Comparison of ENCODE assay signal across 12 mouse cellular contexts in genomic region chr2:93599731-93600130, GRCm38 (mm10). TPM values are rescaled to one million over a fixed set of nuclear protein-coding genes. Genes with fewer than 3 reads are reported as not detected.
DNase-seq lines count a peak whose midpoint lies in the region; ATAC-seq and TF ChIP-seq lines count a peak whose summit lies in the region.
"Had no signal": no experiment of that assay in that cellular context is flagged by ENCODE, and none has a peak within 500 bp of the region (broad histone marks: within the 10 kb centered on the region; RNA-seq: fewer than 3 reads in every experiment).

No protein-coding gene starts in this region.

- TF ChIP-seq CTCF in kidney, adult 2 months (conservative IDR thresholded peaks at IDR 0.05; ENCODE audit: insufficient read depth, insufficient read length, low read depth, low read length) = no peak
- TF ChIP-seq CTCF in heart, postnatal 0 days (IDR thresholded peaks at IDR 0.05; ENCODE audit: low read depth) = no peak

- peak; percentile 26 for DNase-seq in kidney, adult 2 months
- no peak for DNase-seq in heart, postnatal 0 days (ENCODE audit: low spot score)
- DNase-seq in left cerebral cortex, postnatal 25 days (ENCODE audit: low spot score in 2 of 2) = peak; percentile 11 to 33
- DNase-seq in cerebellum, adult 9-10 months = no peak
- DNase-seq in cerebellum, postnatal 25 days = no peak
- DNase-seq in thymus, adult 18-20 months = no peak

- TF ChIP-seq EP300 in heart, postnatal 0 days (IDR thresholded peaks at IDR 0.05; ENCODE audit: low read depth) = no peak

- H3K36me3 ChIP-seq in kidney, adult 2 months (ENCODE audit: control insufficient read depth, insufficient read depth, low read length) = no peaks in the 10 kb centered on the region
- H3K36me3 ChIP-seq in kidney, embryonic 14.5 days (ENCODE audit: control insufficient read depth, insufficient read depth, low read length) = no peaks in the 10 kb centered on the region
- H3K36me3 ChIP-seq in embryonic facial prominence, embryonic 12.5 days = no peaks in the 10 kb centered on the region
- H3K36me3 ChIP-seq in heart, postnatal 0 days (replicated peaks; ENCODE audit: control insufficient read depth, insufficient read depth, low read length) = no peaks in the 10 kb centered on the region
- H3K36me3 ChIP-seq: lung, embryonic 15.5 days had no signal

- H3K27ac ChIP-seq in kidney, adult 2 months (ENCODE audit: insufficient read depth, low read depth, low read length) = no peak overlapping the region
- no peak overlapping the region for H3K27ac ChIP-seq in kidney, embryonic 14.5 days (ENCODE audit: low read depth, low read length)
- H3K27ac ChIP-seq in embryonic facial prominence, embryonic 12.5 days = peak overlapping the region; percentile 50; the same call in 1 of the 2 replicates
- no peak overlapping the region for H3K27ac ChIP-seq in heart, postnatal 0 days (ENCODE audit: low read depth)
- H3K27ac ChIP-seq: layer of hippocampus, adult 2 months; lung, embryonic 15.5 days had no signal

- no peaks in the 10 kb centered on the region for H3K4me1 ChIP-seq in kidney, adult 2 months (ENCODE audit: control insufficient read depth, insufficient read depth, low read length)
- no peaks in the 10 kb centered on the region for H3K4me1 ChIP-seq in kidney, embryonic 14.5 days (ENCODE audit: control insufficient read depth, insufficient read depth, low read length)
- peaks cover 38% of the 10 kb centered on the region for H3K4me1 ChIP-seq in embryonic facial prominence, embryonic 12.5 days
- H3K4me1 ChIP-seq in heart, postnatal 0 days (ENCODE audit: control insufficient read depth, insufficient read depth) = no peaks in the 10 kb centered on the region
- H3K4me1 ChIP-seq: lung, embryonic 15.5 days had no signal

- H3K4me3 ChIP-seq in kidney, adult 2 months (ENCODE audit: insufficient read depth, low read depth, low read length) = no peak overlapping the region
- H3K4me3 ChIP-seq in kidney, embryonic 14.5 days (ENCODE audit: low read length) = no peak overlapping the region
- H3K4me3 ChIP-seq in embryonic facial prominence, embryonic 12.5 days = no peak overlapping the region
- H3K4me3 ChIP-seq in heart, postnatal 0 days (ENCODE audit: low read depth, low read length) = no peak overlapping the region
- H3K4me3 ChIP-seq: layer of hippocampus, adult 2 months; lung, embryonic 15.5 days had no signal

- 30% methylated on average over 9 of the region's 9 CpGs for WGBS in kidney, adult 2 months
- 39% methylated on average over 9 of the region's 9 CpGs for WGBS in kidney, embryonic 14.5 days
- WGBS in embryonic facial prominence, embryonic 12.5 days = 28% methylated on average over 9 of the region's 9 CpGs
- WGBS in heart, postnatal 0 days = 34% methylated on average over 9 of the region's 9 CpGs

- H3K9ac ChIP-seq in kidney, embryonic 14.5 days (ENCODE audit: low read depth, low read length) = no peak overlapping the region; the same call in 1 of the 2 replicates
- no peak overlapping the region for H3K9ac ChIP-seq in embryonic facial prominence, embryonic 12.5 days
- no peak overlapping the region for H3K9ac ChIP-seq in heart, postnatal 0 days (replicated peaks; ENCODE audit: low read depth, low read length)
- H3K9ac ChIP-seq: lung, embryonic 15.5 days had no signal

- no peak overlapping the region for H3K4me2 ChIP-seq in kidney, embryonic 14.5 days (replicated peaks; ENCODE audit: low read depth, low read length)
- H3K4me2 ChIP-seq in embryonic facial prominence, embryonic 12.5 days (replicated peaks) = no peak overlapping the region
- H3K4me2 ChIP-seq in heart, postnatal 0 days (ENCODE audit: low read depth, low read length) = no peak overlapping the region
- H3K4me2 ChIP-seq: lung, embryonic 15.5 days had no signal

- H3K27me3 ChIP-seq in kidney, adult 2 months (replicated peaks; ENCODE audit: control insufficient read depth, insufficient read depth, low read length) = no peaks in the 10 kb centered on the region
- H3K27me3 ChIP-seq in kidney, embryonic 14.5 days (ENCODE audit: control insufficient read depth, insufficient read depth, low read length) = no peaks in the 10 kb centered on the region; the same call in 1 of the 2 replicates
- H3K27me3 ChIP-seq in embryonic facial prominence, embryonic 12.5 days = no peaks in the 10 kb centered on the region
- H3K27me3 ChIP-seq in heart, postnatal 0 days (ENCODE audit: control insufficient read depth, insufficient read depth, low read length) = 0 out of 2 replicates have a peak, but pooled peaks cover 6% of the 10 kb centered on the region
- H3K27me3 ChIP-seq: lung, embryonic 15.5 days had no signal

- no peak for TF ChIP-seq POLR2A in kidney, adult 2 months (IDR thresholded peaks at IDR 0.05; ENCODE audit: low read depth, low read length)

- intact Hi-C loops in left cerebral cortex, postnatal 25 days (cut with DNase I) = no loop called here

- H3K9me3 ChIP-seq in kidney, embryonic 14.5 days (ENCODE audit: control insufficient read depth, low read length) = no peaks in the 10 kb centered on the region
- no peaks in the 10 kb centered on the region for H3K9me3 ChIP-seq in embryonic facial prominence, embryonic 12.5 days
- H3K9me3 ChIP-seq in heart, postnatal 0 days (replicated peaks; ENCODE audit: control insufficient read depth, low read length) = no peaks in the 10 kb centered on the region
- H3K9me3 ChIP-seq: lung, embryonic 15.5 days had no signal

- ATAC-seq in kidney, embryonic 14.5 days (ENCODE audit: low FRiP score, low TSS enrichment) = no peak
- no peak for ATAC-seq in embryonic facial prominence, embryonic 12.5 days (ENCODE audit: insufficient number of reproducible peaks, insufficient read depth, low FRiP score, low TSS enrichment)
- ATAC-seq in heart, postnatal 0 days (ENCODE audit: insufficient read depth, low read depth) = 0 out of 2 replicates have a peak, but pooled peaks have one; percentile 2

RNA-seq across cellular contexts. Expression of gene Gm10803, which starts 39.4 kb away (rescaled TPM):
- polyA plus RNA-seq in kidney, adult 2 months (2012; rRNA removed) = not detected in 2 replicates
- not detected in 2 replicates for polyA plus RNA-seq in kidney, embryonic 14.5 days (2014; fragmentation: Nextera tagmentation; extraction: Ambion mirVana)
- not detected in 2 replicates for polyA plus RNA-seq in embryonic facial prominence, embryonic 12.5 days (2016; fragmentation: Nextera tagmentation; extraction: Ambion mirVana)
- total RNA-seq in heart, postnatal 0 days (2014; rRNA removed; ENCODE audit: low replicate concordance) = not detected in 2 replicates
- not detected in 2 replicates for polyA plus RNA-seq in heart, postnatal 0 days (2015; fragmentation: Nextera tagmentation; extraction: Ambion mirVana)
- total RNA-seq in left cerebral cortex, postnatal 25 days (2021) = not detected
- total RNA-seq: layer of hippocampus, adult 2 months had no signal
- polyA plus RNA-seq: gonadal fat pad, adult 2 months; lung, embryonic 15.5 days; stomach, embryonic 16.5 days had no signal

RNA-seq across cellular contexts. Expression of gene Alx4, which starts 42.5 kb away (rescaled TPM):
- polyA plus RNA-seq in kidney, adult 2 months (2012; rRNA removed) = 0.13 and 0.14 TPM in 2 replicates
- 0.22 and 0.34 TPM in 2 replicates for polyA plus RNA-seq in kidney, embryonic 14.5 days (2014; fragmentation: Nextera tagmentation; extraction: Ambion mirVana)
- 24.3 and 27.8 TPM in 2 replicates for polyA plus RNA-seq in embryonic facial prominence, embryonic 12.5 days (2016; fragmentation: Nextera tagmentation; extraction: Ambion mirVana)
- not detected in 2 replicates for total RNA-seq in heart, postnatal 0 days (2014; rRNA removed; ENCODE audit: low replicate concordance)
- polyA plus RNA-seq in heart, postnatal 0 days (2015; fragmentation: Nextera tagmentation; extraction: Ambion mirVana) = not detected in 2 replicates
- total RNA-seq in left cerebral cortex, postnatal 25 days (2021) = 1 to 10 TPM; 1.1 to 1.4 TPM

Comparison
In these comparisons a context has a peak if more than half of its experiments do, and no peak if none do; other contexts are left out.
1. DNase-seq: peak in kidney, adult 2 months (single experiment) and left cerebral cortex, postnatal 25 days (2 of 2); none in heart, postnatal 0 days (single experiment), cerebellum, adult 9-10 months (single experiment), cerebellum, postnatal 25 days (0 of 2) and thymus, adult 18-20 months (0 of 2).
2. RNA of gene Alx4, which starts 42.5 kb away (polyA plus RNA-seq): 24.3 to 27.8 TPM in embryonic facial prominence, embryonic 12.5 days; 0.22 to 0.34 TPM in kidney, embryonic 14.5 days, 0.13 to 0.14 TPM in kidney, adult 2 months and not detected in heart, postnatal 0 days; every median in the first group is over 10 times any median in the second.